Mouse (Mus musculus): ENCODE data around the gene Tmed1. TPM values are rescaled to one million over a fixed set of nuclear protein-coding genes. Genes with fewer than 3 reads are reported as not detected.

The Tmed1 gene
- polyA plus RNA-seq (2012; rRNA removed), result 16.4 and 18.0 TPM in 2 replicates

DNA sequence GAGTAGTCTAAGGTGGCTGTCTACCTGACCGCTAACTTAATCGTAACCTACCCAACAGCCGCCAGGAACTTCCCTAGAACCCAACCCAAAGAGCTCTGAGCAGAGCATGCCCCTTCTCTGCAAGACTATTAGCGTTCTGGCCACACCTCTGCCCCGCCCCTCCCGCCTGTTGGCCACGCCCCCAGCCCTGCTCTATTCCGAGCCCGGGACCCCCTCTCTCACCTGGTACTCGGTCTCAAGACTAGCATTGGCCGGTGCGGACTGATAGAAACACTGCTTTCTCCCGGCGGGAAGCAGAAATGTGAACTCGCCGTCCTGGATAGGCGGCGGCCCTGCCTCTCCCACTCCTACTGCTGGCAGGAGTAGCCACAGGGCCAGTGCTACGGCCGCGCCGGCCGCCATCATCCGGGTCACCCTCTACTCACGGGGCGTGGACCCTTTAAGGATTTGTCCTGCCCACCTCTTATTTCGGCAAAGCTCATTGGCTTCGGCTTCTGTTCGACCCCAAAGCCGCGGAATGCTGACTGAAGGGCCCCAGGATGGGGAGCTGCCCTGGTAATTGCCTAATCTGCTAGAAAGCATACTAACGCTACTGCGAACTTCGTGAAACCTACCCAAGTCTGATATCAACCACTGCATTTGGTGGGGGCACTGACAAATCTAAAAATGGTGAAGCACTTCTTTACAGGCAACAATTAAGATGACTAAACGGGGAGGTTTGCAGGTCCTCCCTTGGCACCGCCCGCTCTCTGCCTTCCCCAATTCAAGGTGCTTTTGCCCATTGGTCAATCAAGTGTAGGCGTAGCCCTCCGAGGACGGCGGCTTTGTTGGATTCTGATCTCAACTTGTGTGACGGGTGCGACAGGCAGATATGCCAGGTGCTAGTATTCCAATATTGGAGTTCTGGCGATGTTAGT is at the start of gene Tmed1:
Tmed1 (minus strand) TSS at position 481 of the 917 bp plus-strand sequence.

DNA sequence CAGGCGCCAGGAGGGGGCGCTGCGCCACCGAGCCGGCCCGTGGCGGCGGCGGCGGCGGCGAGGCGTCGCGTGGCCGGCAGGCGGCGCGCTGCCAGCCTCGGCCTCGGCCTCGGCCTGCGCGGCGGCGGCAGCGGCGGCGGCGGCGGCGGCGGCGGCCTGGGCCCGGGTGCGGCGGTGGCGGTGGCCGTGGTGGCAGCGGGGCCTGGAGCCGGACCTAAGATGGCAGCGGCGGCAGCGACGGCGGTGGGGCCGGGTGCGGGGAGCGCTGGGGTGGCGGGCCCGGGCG is 36.7 kb upstream of the Tmed1 start, which contains the start of gene Carm1:
Carm1 (plus strand) TSS at position 106 of the 286 bp plus-strand sequence.

DNA sequence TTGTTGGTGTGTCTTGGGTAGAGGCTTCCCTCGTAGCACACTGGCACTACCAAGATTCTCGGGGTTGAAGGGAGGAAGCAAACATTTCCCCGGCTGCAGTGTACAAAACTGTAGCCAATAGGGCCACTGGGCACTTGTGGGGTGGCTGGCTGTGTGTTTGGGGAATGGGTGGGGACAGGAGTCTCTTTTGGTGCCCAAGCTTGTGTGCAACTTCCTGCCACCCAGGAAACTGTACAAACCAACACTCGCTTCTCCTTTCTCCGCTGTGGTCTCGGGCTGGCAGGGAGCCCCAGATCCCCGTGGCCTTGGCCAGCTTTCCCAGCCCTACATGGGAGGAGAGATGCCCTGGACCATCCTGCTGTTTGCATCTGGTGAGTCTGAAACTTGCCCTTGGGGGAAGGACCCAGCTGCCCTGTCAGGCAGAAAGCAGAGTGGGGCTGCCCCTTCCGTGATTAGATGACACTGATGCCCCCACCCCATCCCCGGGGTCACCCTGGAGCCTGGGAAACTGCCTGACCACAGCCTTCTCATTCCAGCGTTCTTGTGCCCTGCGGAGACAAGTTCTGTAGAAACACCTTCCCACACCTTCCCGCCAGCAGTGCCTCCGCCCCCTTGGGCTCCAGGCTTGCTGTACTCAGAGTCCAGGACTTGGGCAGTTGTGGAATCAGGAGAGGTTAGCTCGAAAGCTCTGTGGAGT is 16.0 kb upstream of the Tmed1 start, which contains the start of gene AB124611:
AB124611 (plus strand) TSS at position 240 of the 697 bp plus-strand sequence.

Other genes starting within 250 kb of the Tmed1 start
- gene Atg4d, start 245.0 kb downstream of the Tmed1 start, polyA plus RNA-seq (2012; rRNA removed), result 30.6 and 38.4 TPM in 2 replicates
- 20.3 and 23.3 TPM in 2 replicates for gene Kri1, start 222.3 kb downstream of the Tmed1 start, polyA plus RNA-seq (2012; rRNA removed)
- 59.2 and 67.8 TPM in 2 replicates for gene Cdkn2d, start 218.8 kb downstream of the Tmed1 start, polyA plus RNA-seq (2012; rRNA removed)
- gene Ap1m2, start 197.9 kb downstream of the Tmed1 start, polyA plus RNA-seq (2012; rRNA removed), result 0.08 and 0.14 TPM in 2 replicates
- gene Slc44a2, start 189.6 kb downstream of the Tmed1 start, polyA plus RNA-seq (2012; rRNA removed), result 10.5 TPM in 2 replicates
- 28.1 and 29.4 TPM in 2 replicates for gene Ilf3, start 142.4 kb downstream of the Tmed1 start, polyA plus RNA-seq (2012; rRNA removed)
- 23.1 and 23.5 TPM in 2 replicates for gene Qtrt1, start 98.4 kb downstream of the Tmed1 start, polyA plus RNA-seq (2012; rRNA removed)
- gene Dnm2, start 85.3 kb downstream of the Tmed1 start, polyA plus RNA-seq (2012; rRNA removed), result 30.6 and 33.1 TPM in 2 replicates
- gene AB124611, start 15.9 kb upstream of the Tmed1 start, polyA plus RNA-seq (2012; rRNA removed), result 4.9 and 6.6 TPM in 2 replicates
- gene Carm1, start 36.6 kb upstream of the Tmed1 start, polyA plus RNA-seq (2012; rRNA removed), result 21.7 and 26.8 TPM in 2 replicates
- 14.2 and 15.9 TPM in 2 replicates for gene Timm29, start 82.5 kb upstream of the Tmed1 start, polyA plus RNA-seq (2012; rRNA removed)
- gene Yipf2, start 82.6 kb upstream of the Tmed1 start, polyA plus RNA-seq (2012; rRNA removed), result 5.7 and 6.0 TPM in 2 replicates
- gene Smarca4, start 105.9 kb upstream of the Tmed1 start, polyA plus RNA-seq (2012; rRNA removed), result 20.2 and 21.2 TPM in 2 replicates
- 12.1 and 12.7 TPM in 2 replicates for gene Ldlr, start 213.2 kb upstream of the Tmed1 start, polyA plus RNA-seq (2012; rRNA removed)

All from liver, embryonic 14 days (tissue).